Mouse (Mus musculus): ENCODE measurements around the gene Gadl1. TPM values are rescaled to one million over a fixed set of nuclear protein-coding genes. Genes with fewer than 3 reads are reported as not detected.

The Gadl1 gene
- polyA plus RNA-seq, 1 experiment = not detected

DNA sequence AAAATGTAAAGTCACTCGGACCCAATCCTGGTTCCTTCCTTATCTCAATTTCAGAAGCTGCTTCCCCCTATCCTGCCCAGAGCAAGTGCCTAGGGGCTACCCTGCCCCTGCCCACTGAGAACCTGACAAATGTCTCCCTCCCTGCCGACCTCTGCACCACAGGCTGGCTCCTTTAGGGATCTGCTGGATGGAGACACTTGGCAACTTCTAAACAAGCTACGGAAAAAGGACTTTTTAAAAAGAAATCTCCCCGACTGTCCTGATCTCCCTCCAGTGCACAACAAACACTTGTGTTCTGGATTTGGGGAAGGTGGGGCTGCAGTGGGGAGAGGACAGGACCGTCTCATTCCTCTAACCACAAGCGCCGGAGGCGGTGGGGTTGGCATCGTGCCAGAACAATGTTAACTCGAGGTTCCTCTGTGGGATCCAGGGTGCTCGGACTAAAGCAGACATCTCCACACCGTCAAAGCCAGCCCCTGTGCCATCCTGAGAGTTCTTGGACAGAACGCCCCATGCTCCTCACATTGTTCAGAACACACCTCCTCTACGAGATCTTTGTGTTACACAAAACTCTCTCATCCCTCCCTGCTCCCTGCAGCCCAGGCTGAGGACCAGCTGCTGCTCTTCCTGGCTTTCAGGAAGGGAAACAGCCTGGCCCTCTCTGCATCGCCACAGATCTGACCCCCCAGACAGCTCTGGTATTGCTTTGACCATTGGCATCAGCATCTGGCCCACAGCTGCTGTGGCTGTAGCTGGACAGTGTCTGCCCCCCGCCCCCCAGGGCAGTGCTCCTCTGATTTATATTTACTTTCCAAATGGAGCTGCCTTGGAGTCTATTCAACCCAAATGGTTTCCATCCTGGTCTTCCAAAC lies 189.7 kb downstream of the Gadl1 start:
- Histone ChIP-seq H3K4me1 (ENCODE audit: control insufficient read depth, insufficient read depth, low read length) (peaks cover 14% of the 10 kb centered on the region), H3K27ac (ENCODE audit: insufficient read depth, low read depth, low read length) (no peak overlapping the region), H3K4me3 (ENCODE audit: insufficient read depth, low read depth, low read length) (no peak overlapping the region)
- 32% methylated on average over 16 of the region's 16 CpGs for WGBS
- TF ChIP-seq CTCF (IDR thresholded peaks at IDR 0.05; ENCODE audit: insufficient read depth, low read depth, low read length) (no peak), POLR2A (IDR thresholded peaks at IDR 0.05; ENCODE audit: insufficient read depth, low read depth, low read length) (no peak)

DNA sequence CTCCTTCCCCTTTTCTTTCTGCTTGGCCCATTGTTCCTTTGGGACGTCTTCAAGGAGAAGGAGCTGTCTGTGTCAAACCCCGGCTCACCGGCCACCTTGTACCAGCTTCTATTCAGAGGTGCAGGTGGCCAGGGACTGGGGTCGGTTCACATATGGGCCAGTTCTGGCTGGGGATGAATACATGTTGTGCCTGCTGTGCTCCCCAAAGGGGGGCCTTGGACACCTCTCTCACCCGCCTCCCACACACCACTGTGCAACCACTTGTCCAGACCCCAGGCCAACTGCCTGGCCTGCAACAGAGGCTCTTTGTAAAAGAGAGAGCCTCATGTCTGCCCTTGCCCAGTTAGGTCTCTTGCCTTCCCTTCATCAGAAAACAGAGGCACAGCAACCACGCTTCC lies 190.3 kb downstream of the Gadl1 start:
- TF ChIP-seq CTCF (IDR thresholded peaks at IDR 0.05; ENCODE audit: insufficient read depth, low read depth, low read length) (no peak), POLR2A (IDR thresholded peaks at IDR 0.05; ENCODE audit: insufficient read depth, low read depth, low read length) (no peak)
- WGBS = 64% methylated on average over 6 of the region's 6 CpGs
- no peak overlapping the region for H3K4me3 ChIP-seq (ENCODE audit: insufficient read depth, low read depth, low read length)
- no peak overlapping the region for H3K27ac ChIP-seq (ENCODE audit: insufficient read depth, low read depth, low read length)
- H3K4me1 ChIP-seq (ENCODE audit: control insufficient read depth, insufficient read depth, low read length) = peaks cover 14% of the 10 kb centered on the region

DNA sequence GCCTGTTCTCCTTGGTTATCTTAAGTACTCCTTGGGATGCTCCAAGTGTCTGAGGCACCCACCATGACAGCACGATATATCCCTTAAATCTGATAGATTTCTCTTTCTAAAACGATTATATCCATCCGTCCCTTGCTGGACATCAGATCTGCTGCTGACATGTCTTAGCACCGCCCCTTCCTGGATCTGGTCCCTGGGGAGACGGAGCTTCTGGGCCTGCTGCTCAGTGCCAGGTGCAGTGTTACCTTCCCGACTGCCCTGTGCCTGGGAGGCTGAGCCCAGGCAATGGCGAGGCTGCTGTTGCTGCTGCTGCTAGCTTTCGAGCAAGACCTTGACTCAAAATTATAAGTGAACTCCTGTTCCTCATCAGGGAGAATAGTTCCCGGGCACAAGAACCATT lies 190.8 kb downstream of the Gadl1 start:
- 78% methylated on average over 9 of the region's 9 CpGs for WGBS
- Histone ChIP-seq H3K4me3 (ENCODE audit: insufficient read depth, low read depth, low read length) (no peak overlapping the region), H3K27ac (ENCODE audit: insufficient read depth, low read depth, low read length) (no peak overlapping the region), H3K4me1 (ENCODE audit: control insufficient read depth, insufficient read depth, low read length) (peaks cover 14% of the 10 kb centered on the region)
- no peak for TF ChIP-seq CTCF (IDR thresholded peaks at IDR 0.05; ENCODE audit: insufficient read depth, low read depth, low read length)
- no peak for TF ChIP-seq POLR2A (IDR thresholded peaks at IDR 0.05; ENCODE audit: insufficient read depth, low read depth, low read length)

DNA sequence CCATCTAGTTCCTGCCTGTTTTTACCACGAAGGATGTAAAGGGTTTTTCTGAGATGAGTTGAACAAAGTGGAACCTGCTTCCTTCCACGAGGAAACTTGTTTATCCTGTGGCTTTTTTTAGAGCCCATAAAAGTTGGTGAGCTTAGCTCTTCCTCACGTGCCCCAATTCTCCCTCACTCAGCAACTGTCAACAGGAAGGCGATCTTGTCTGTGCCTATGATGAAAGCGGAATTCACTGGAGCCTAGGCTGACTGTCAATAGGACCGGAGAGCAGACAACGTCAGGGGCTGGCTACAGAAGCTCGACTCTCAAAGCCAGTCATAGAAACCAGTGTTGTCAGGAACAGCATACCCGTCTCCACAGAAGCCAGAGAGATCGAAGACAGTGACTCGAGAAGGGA lies 192.6 kb downstream of the Gadl1 start:
- Histone ChIP-seq H3K4me1 (ENCODE audit: control insufficient read depth, insufficient read depth, low read length) (peaks cover 14% of the 10 kb centered on the region), H3K27ac (ENCODE audit: insufficient read depth, low read depth, low read length) (no peak overlapping the region), H3K4me3 (ENCODE audit: insufficient read depth, low read depth, low read length) (no peak overlapping the region)
- 87% methylated on average over 11 of the region's 11 CpGs for WGBS
- TF ChIP-seq CTCF (IDR thresholded peaks at IDR 0.05; ENCODE audit: insufficient read depth, low read depth, low read length) (no peak), POLR2A (IDR thresholded peaks at IDR 0.05; ENCODE audit: insufficient read depth, low read depth, low read length) (no peak)

DNA sequence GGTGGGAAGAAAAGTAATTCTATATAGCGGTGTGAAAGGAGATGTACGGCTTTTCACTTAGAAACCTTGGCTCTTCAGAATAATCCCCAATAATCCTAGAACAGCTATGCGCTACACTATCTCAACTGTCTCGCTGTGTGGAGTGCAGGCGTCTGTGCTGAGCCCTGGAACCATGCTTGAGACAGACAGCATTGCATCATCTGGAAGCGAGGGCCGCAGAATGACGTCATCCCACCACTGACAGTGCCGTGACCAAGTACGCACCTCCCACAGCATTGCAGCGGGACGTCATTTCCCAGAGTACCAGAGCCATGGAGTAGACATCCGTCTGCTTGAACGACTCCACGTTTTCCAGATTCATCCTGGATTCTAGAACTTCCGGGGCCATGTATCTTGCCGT lies 195.5 kb downstream of the Gadl1 start:
- H3K4me3 ChIP-seq (ENCODE audit: insufficient read depth, low read depth, low read length) = no peak overlapping the region
- H3K4me1 ChIP-seq (ENCODE audit: control insufficient read depth, insufficient read depth, low read length) = peaks cover 3% of the 10 kb centered on the region; the same call in 1 of the 2 replicates
- H3K27ac ChIP-seq (ENCODE audit: insufficient read depth, low read depth, low read length) = no peak overlapping the region
- WGBS = 95% methylated on average over 17 of the region's 17 CpGs
- no peak for TF ChIP-seq CTCF (IDR thresholded peaks at IDR 0.05; ENCODE audit: insufficient read depth, low read depth, low read length)
- no peak for TF ChIP-seq POLR2A (IDR thresholded peaks at IDR 0.05; ENCODE audit: insufficient read depth, low read depth, low read length)

DNA sequence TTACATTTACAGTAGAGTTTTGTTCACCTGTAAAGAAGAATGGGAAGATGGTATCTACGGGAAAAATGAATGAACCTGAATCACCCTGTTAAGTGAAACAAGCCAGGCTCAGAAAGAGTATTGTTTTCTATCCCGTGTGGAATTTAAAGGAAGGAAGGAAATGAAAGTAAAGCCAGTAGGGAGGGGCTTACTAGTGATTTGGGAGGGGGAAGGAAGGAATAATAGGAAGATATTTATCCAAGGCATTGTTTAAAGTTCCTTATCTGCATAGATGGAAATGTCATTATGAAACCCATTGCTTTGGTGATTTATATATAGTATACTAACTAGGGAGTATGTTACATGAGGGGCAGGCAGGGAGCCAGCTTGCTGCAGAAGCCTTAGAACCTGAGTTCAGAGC lies 199.5 kb downstream of the Gadl1 start:
- no peak for TF ChIP-seq POLR2A (IDR thresholded peaks at IDR 0.05; ENCODE audit: insufficient read depth, low read depth, low read length)
- TF ChIP-seq CTCF (IDR thresholded peaks at IDR 0.05; ENCODE audit: insufficient read depth, low read depth, low read length) = no peak
- 83% methylated on average over 2 of the region's 2 CpGs for WGBS
- no peaks in the 10 kb centered on the region for H3K4me1 ChIP-seq (ENCODE audit: control insufficient read depth, insufficient read depth, low read length)
- no peak overlapping the region for H3K4me3 ChIP-seq (ENCODE audit: insufficient read depth, low read depth, low read length)
- H3K27ac ChIP-seq (ENCODE audit: insufficient read depth, low read depth, low read length) = no peak overlapping the region

DNA sequence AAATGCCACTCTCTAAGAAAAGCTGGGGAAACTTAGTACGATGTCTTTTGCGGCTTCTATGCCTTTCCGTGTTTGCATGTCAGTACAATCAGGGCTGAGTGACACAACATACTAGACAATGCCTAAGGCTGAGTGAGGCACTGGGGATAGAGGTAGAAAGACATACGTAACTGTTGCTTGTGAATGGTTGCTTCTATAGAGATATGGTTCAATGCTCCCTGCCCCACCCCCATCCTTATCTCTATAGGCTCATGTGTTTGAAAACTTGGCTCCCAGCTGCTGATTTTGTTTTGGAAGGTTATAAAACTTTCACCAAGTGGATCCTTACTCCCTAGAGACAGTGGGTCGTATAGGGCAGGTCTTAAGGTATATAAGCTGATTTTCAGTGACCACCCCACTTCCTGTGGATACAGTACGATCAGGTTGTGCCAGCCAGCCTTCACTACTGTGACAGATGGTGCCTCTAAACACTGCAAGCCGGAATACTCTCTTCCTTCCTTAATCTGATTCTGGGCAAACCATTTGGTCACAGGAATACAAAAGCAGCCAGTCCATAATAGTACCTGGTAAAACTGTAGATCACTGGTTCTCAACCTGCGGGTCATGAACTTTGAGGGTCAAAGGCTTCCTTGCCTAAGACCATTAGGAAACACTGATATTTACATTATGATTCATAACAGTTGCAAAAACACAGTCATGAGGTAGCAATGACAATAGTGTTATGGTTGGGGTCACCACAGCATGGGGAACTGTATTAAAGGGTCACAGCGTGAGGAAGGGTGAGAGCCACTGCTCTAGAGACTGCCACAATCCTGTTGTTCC lies 202.1 kb downstream of the Gadl1 start:
- 94% methylated on average over 9 of the region's 9 CpGs for WGBS
- no peaks in the 10 kb centered on the region for H3K4me1 ChIP-seq (ENCODE audit: control insufficient read depth, insufficient read depth, low read length)
- TF ChIP-seq POLR2A (IDR thresholded peaks at IDR 0.05; ENCODE audit: insufficient read depth, low read depth, low read length) = no peak
- TF ChIP-seq CTCF (IDR thresholded peaks at IDR 0.05; ENCODE audit: insufficient read depth, low read depth, low read length) = no peak

DNA sequence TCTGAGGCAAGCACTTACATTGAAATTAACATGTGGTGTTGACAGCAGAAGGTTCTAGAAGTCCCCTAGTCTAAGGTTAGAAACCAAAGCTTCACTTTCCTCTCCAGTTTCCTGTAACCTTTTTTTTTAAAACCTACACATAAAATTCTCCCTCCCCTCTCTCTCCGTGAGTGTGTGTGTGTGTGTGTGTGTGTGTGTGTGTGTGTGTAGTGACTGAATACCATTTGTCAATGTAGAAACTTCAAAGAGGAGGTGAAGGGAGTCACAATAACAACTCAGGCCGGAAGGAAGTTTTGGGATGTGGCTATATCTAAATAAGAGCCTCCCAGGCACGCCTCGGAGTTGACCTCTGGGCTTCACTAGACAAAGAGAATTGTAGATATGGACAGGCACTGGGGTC lies 205.1 kb downstream of the Gadl1 start:
- Histone ChIP-seq H3K27ac (ENCODE audit: insufficient read depth, low read depth, low read length) (no peak overlapping the region), H3K4me3 (ENCODE audit: insufficient read depth, low read depth, low read length) (no peak overlapping the region), H3K4me1 (ENCODE audit: control insufficient read depth, insufficient read depth, low read length) (no peaks in the 10 kb centered on the region)
- no peak for TF ChIP-seq CTCF (IDR thresholded peaks at IDR 0.05; ENCODE audit: insufficient read depth, low read depth, low read length)
- TF ChIP-seq POLR2A (IDR thresholded peaks at IDR 0.05; ENCODE audit: insufficient read depth, low read depth, low read length) = no peak
- 78% methylated on average over 4 of the region's 4 CpGs for WGBS

More for the DNA sequence above, 202.1 kb downstream of the Gadl1 start:
- Histone ChIP-seq H3K4me3 (ENCODE audit: insufficient read depth, low read depth, low read length) (no peak overlapping the region), H3K27ac (ENCODE audit: insufficient read depth, low read depth, low read length) (no peak overlapping the region)

DNA sequence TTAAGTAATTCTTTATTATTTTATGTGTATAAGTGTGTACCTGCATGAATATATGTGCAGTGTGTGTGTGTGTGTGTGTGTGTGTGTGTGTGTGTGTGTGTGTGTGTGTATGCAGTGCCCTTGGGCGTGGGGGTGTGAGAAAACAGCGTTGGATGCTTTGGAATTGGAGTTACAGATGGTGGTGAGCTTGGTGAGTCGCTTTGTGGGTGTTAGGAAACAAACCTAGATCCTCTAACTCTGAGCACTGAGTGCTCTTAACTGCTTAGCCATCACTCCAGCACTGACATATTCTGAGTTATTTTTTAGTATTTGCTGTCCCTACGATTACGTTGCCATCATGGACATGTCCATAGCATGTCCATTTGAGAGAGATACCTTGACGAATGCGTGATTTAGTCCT lies 206.6 kb downstream of the Gadl1 start:
- WGBS = 92% methylated on average over 7 of the region's 7 CpGs
- no peak overlapping the region for H3K4me3 ChIP-seq (ENCODE audit: insufficient read depth, low read depth, low read length)
- no peak for TF ChIP-seq CTCF (IDR thresholded peaks at IDR 0.05; ENCODE audit: insufficient read depth, low read depth, low read length)
- no peak for TF ChIP-seq POLR2A (IDR thresholded peaks at IDR 0.05; ENCODE audit: insufficient read depth, low read depth, low read length)
- H3K4me1 ChIP-seq (ENCODE audit: control insufficient read depth, insufficient read depth, low read length) = no peaks in the 10 kb centered on the region
- H3K27ac ChIP-seq (ENCODE audit: insufficient read depth, low read depth, low read length) = no peak overlapping the region
